Mouse (Mus musculus): ENCODE data around the gene Olfr728. TPM values are rescaled to one million over a fixed set of nuclear protein-coding genes. Genes with fewer than 3 reads are reported as not detected.

Olfr728 gene
- polyA plus RNA-seq (2015; fragmentation: Illumina TruSeq; extraction: RNeasy Lipid Tissue Mini Kit (QIAGEN cat#74804); ENCODE audit: insufficient read depth, low replicate concordance) = not detected

GRCm38 (mm10) chr14:50142580-50142979 is at the start of gene Olfr728:
Gene Olfr728 (minus strand): TSS chr14:50142680.

GRCm38 (mm10) chr14:50188098-50188497 is 45.6 kb upstream of the Olfr728 start, which contains the start of gene Olfr730:
Gene Olfr730 (minus strand): TSS chr14:50188198.

GRCm38 (mm10) chr14:50152810-50153209 is 10.3 kb upstream of the Olfr728 start, which contains the start of gene Olfr729:
Gene Olfr729 (minus strand): TSS chr14:50152910.

GRCm38 (mm10) chr14:50122886-50123285 is 19.6 kb downstream of the Olfr728 start, which contains the start of gene Olfr727:
Gene Olfr727 (plus strand): TSS chr14:50123186.

GRCm38 (mm10) chr14:50090853-50091252 is 51.6 kb downstream of the Olfr728 start, which contains the start of gene Olfr726:
Gene Olfr726 (minus strand): TSS chr14:50090953.

Other genes starting within 250 kb of the Olfr728 start
- gene Olfr722, start 240.7 kb downstream of the Olfr728 start, polyA plus RNA-seq (2015; fragmentation: Illumina TruSeq; extraction: RNeasy Lipid Tissue Mini Kit (QIAGEN cat#74804); ENCODE audit: insufficient read depth, low replicate concordance) = not detected
- not detected for gene Olfr723, start 210.9 kb downstream of the Olfr728 start, polyA plus RNA-seq (2015; fragmentation: Illumina TruSeq; extraction: RNeasy Lipid Tissue Mini Kit (QIAGEN cat#74804); ENCODE audit: insufficient read depth, low replicate concordance)
- gene Olfr724, start 179.4 kb downstream of the Olfr728 start, polyA plus RNA-seq (2015; fragmentation: Illumina TruSeq; extraction: RNeasy Lipid Tissue Mini Kit (QIAGEN cat#74804); ENCODE audit: insufficient read depth, low replicate concordance) = not detected
- not detected for gene Olfr725, start 102.3 kb downstream of the Olfr728 start, polyA plus RNA-seq (2015; fragmentation: Illumina TruSeq; extraction: RNeasy Lipid Tissue Mini Kit (QIAGEN cat#74804); ENCODE audit: insufficient read depth, low replicate concordance)
- gene Olfr726, start 51.7 kb downstream of the Olfr728 start, polyA plus RNA-seq (2015; fragmentation: Illumina TruSeq; extraction: RNeasy Lipid Tissue Mini Kit (QIAGEN cat#74804); ENCODE audit: insufficient read depth, low replicate concordance) = not detected
- gene Olfr727, start 19.5 kb downstream of the Olfr728 start, polyA plus RNA-seq (2015; fragmentation: Illumina TruSeq; extraction: RNeasy Lipid Tissue Mini Kit (QIAGEN cat#74804); ENCODE audit: insufficient read depth, low replicate concordance) = not detected
- not detected for gene Olfr729, start 10.2 kb upstream of the Olfr728 start, polyA plus RNA-seq (2015; fragmentation: Illumina TruSeq; extraction: RNeasy Lipid Tissue Mini Kit (QIAGEN cat#74804); ENCODE audit: insufficient read depth, low replicate concordance)
- not detected for gene Olfr730, start 45.5 kb upstream of the Olfr728 start, polyA plus RNA-seq (2015; fragmentation: Illumina TruSeq; extraction: RNeasy Lipid Tissue Mini Kit (QIAGEN cat#74804); ENCODE audit: insufficient read depth, low replicate concordance)
- not detected for gene Olfr731, start 99.2 kb upstream of the Olfr728 start, polyA plus RNA-seq (2015; fragmentation: Illumina TruSeq; extraction: RNeasy Lipid Tissue Mini Kit (QIAGEN cat#74804); ENCODE audit: insufficient read depth, low replicate concordance)
- gene Olfr732, start 141.5 kb upstream of the Olfr728 start, polyA plus RNA-seq (2015; fragmentation: Illumina TruSeq; extraction: RNeasy Lipid Tissue Mini Kit (QIAGEN cat#74804); ENCODE audit: insufficient read depth, low replicate concordance) = not detected
- gene Olfr733, start 158.8 kb upstream of the Olfr728 start, polyA plus RNA-seq (2015; fragmentation: Illumina TruSeq; extraction: RNeasy Lipid Tissue Mini Kit (QIAGEN cat#74804); ENCODE audit: insufficient read depth, low replicate concordance) = 0.10 TPM
- not detected for gene Olfr734, start 184.1 kb upstream of the Olfr728 start, polyA plus RNA-seq (2015; fragmentation: Illumina TruSeq; extraction: RNeasy Lipid Tissue Mini Kit (QIAGEN cat#74804); ENCODE audit: insufficient read depth, low replicate concordance)
- gene Olfr735, start 206.2 kb upstream of the Olfr728 start, polyA plus RNA-seq (2015; fragmentation: Illumina TruSeq; extraction: RNeasy Lipid Tissue Mini Kit (QIAGEN cat#74804); ENCODE audit: insufficient read depth, low replicate concordance) = not detected
- 33.0 TPM for gene Tlr11, start 215.2 kb upstream of the Olfr728 start, polyA plus RNA-seq (2015; fragmentation: Illumina TruSeq; extraction: RNeasy Lipid Tissue Mini Kit (QIAGEN cat#74804); ENCODE audit: insufficient read depth, low replicate concordance)
- gene Olfr736, start 238.5 kb upstream of the Olfr728 start, polyA plus RNA-seq (2015; fragmentation: Illumina TruSeq; extraction: RNeasy Lipid Tissue Mini Kit (QIAGEN cat#74804); ENCODE audit: insufficient read depth, low replicate concordance) = not detected